Mouse (Mus musculus) G1E (cell line): Measurements from ENCODE around the gene Plin5.

Source experiments
- CTCF ChIP-seq: IDR thresholded peaks from 2 replicates; pipeline ENCODE4 v1.5.1; 2012; ENCODE audit warnings: low read depth, low read length, inconsistent platforms, mixed read lengths
- GATA1 ChIP-seq: IDR thresholded peaks from 2 replicates; pipeline ENCODE4 v1.6.1; 2012; ENCODE audit warnings: borderline replicate concordance, low read length, inconsistent platforms, mixed read lengths
- GATA2 ChIP-seq: IDR thresholded peaks from 2 replicates; pipeline ENCODE4 v1.6.1; 2012; ENCODE audit warnings: low read depth, low read length, inconsistent platforms, borderline replicate concordance
- POLR2AphosphoS5 ChIP-seq: IDR thresholded peaks from 2 replicates; pipeline ENCODE4 v1.6.1; 2012; ENCODE audit warnings: low read depth, low read length, inconsistent platforms; ENCODE audit not compliant: insufficient replicate concordance
- TAL1 ChIP-seq: conservative IDR thresholded peaks from 2 replicates; pipeline ENCODE4 v1.6.1; 2012; ENCODE audit warnings: low read depth, low read length, inconsistent platforms, mixed read lengths

GRCm38 (mm10) chr17:56100811-56101210, 16.6 kb downstream of the Plin5 start:
- TF ChIP-seq CTCF, result no peak
- TF ChIP-seq GATA1, result no peak
- no peak for TF ChIP-seq GATA2
- no peak for TF ChIP-seq TAL1
- no peak for TF ChIP-seq POLR2AphosphoS5
